Mouse (Mus musculus) bone marrow macrophage, adult 2 months (primary cell): ENCODE measurements around the gene Coro2b.

ENCODE experiments used
- CTCF ChIP-seq: IDR thresholded peaks from 2 replicates; pipeline ENCODE4 v1.5.1; 2012; ENCODE audit warnings: low read depth, mild to moderate bottlenecking, low read length, moderate library complexity
- POLR2A ChIP-seq: IDR thresholded peaks from 2 replicates; pipeline ENCODE4 v1.6.1; 2012; ENCODE audit warnings: mild to moderate bottlenecking, low read depth, low read length, borderline replicate concordance

- TF ChIP-seq CTCF (peak; percentile 69), POLR2A (no peak)
Observed at GRCm38 (mm10) chr9:62550661-62551093, 13.8 kb upstream of the Coro2b start.
